12 mouse cellular contexts compared by ENCODE assay signal in genomic region chr19:4420153-4420910, GRCm38 (mm10). TPM values are rescaled to one million over a fixed set of nuclear protein-coding genes. Genes with fewer than 3 reads are reported as not detected.
A peak's percentile ranks its signal among the peaks of the same experiment; 100 is the strongest.
DNase-seq lines count a peak whose midpoint lies in the region; ATAC-seq and TF ChIP-seq lines count a peak whose summit lies in the region.
"Had no signal": no experiment of that assay in that cellular context is flagged by ENCODE, and none has a peak within 500 bp of the region (broad histone marks: within the 10 kb centered on the region; RNA-seq: fewer than 3 reads in every experiment).

No protein-coding gene starts in this region.

- peak; percentile 29 for DNase-seq in adrenal gland, postnatal 14 days
- DNase-seq in adrenal gland, postnatal 25 days = no peak
- DNase-seq in left cerebral cortex, postnatal 4 days = peak; percentile 80
- no peak for DNase-seq in left cerebral cortex, postnatal 25 days (ENCODE audit: low spot score in 2 of 2)
- DNase-seq in cerebellum, postnatal 14 days = peak; percentile 87 to 90
- no peak for DNase-seq in forebrain, postnatal 0 days
- DNase-seq: B cell, adult 2 months had no signal

- no peaks in the 10 kb centered on the region for H3K9me3 ChIP-seq in forebrain, postnatal 0 days (ENCODE audit: low read length)
- H3K9me3 ChIP-seq: heart, embryonic 15.5 days; liver, embryonic 15.5 days had no signal

- H3K36me3 ChIP-seq in small intestine, adult 2 months (ENCODE audit: control insufficient read depth, insufficient read depth, low read length) = peaks cover 5% of the 10 kb centered on the region; the same call in 1 of the 2 replicates
- no peaks in the 10 kb centered on the region for H3K36me3 ChIP-seq in forebrain, postnatal 0 days (ENCODE audit: insufficient read depth)

- TF ChIP-seq CTCF in small intestine, adult 2 months (IDR thresholded peaks at IDR 0.05; ENCODE audit: extremely low read depth, insufficient read length, insufficient replicate concordance, low read depth, low read length) = no peak
- no peak for TF ChIP-seq CTCF in forebrain, postnatal 0 days (IDR thresholded peaks at IDR 0.05; ENCODE audit: low read depth)

- H3K27ac ChIP-seq in small intestine, adult 2 months (ENCODE audit: insufficient read depth, low read depth, low read length) = peak overlapping the region; percentile 99
- H3K27ac ChIP-seq in forebrain, postnatal 0 days (ENCODE audit: low read depth, low read length) = no peak overlapping the region
- H3K27ac ChIP-seq: heart, embryonic 15.5 days; liver, embryonic 15.5 days had no signal

- intact Hi-C loops in left cerebral cortex, postnatal 4 days (cut with DNase I) = no loop called here
- intact Hi-C loops in left cerebral cortex, postnatal 25 days (cut with DNase I) = no loop called here

- no peaks in the 10 kb centered on the region for H3K27me3 ChIP-seq in small intestine, adult 2 months (ENCODE audit: control insufficient read depth, insufficient read depth, low read length)
- no peaks in the 10 kb centered on the region for H3K27me3 ChIP-seq in forebrain, postnatal 0 days (ENCODE audit: insufficient read depth, low read length)
- H3K27me3 ChIP-seq: heart, embryonic 15.5 days; liver, embryonic 15.5 days; Patski had no signal

- no peak for ATAC-seq in inflammation-experienced regulatory T-cells, adult 6 months
- no peak for ATAC-seq in forebrain, postnatal 0 days
- ATAC-seq: Patski had no signal

- H3K4me3 ChIP-seq in small intestine, adult 2 months (ENCODE audit: low read depth, low read length) = peak overlapping the region; percentile 10; the same call in 1 of the 2 replicates
- no peak overlapping the region for H3K4me3 ChIP-seq in forebrain, postnatal 0 days (ENCODE audit: low read depth, low read length)
- H3K4me3 ChIP-seq: heart, embryonic 15.5 days; liver, embryonic 15.5 days had no signal

- peaks cover 10% of the 10 kb centered on the region; the same call in 1 of the 2 replicates for H3K4me1 ChIP-seq in small intestine, adult 2 months (ENCODE audit: control insufficient read depth, insufficient read depth, insufficient read length, low read length)
- H3K4me1 ChIP-seq in forebrain, postnatal 0 days (ENCODE audit: insufficient read depth) = no peaks in the 10 kb centered on the region

- 38% methylated on average over 8 of the region's 8 CpGs for WGBS in small intestine, adult 2 months
- 86% methylated on average over 8 of the region's 8 CpGs for WGBS in forebrain, postnatal 0 days

- no peak overlapping the region for H3K4me2 ChIP-seq in forebrain, postnatal 0 days (ENCODE audit: low read depth)
- H3K4me2 ChIP-seq: heart, embryonic 15.5 days; liver, embryonic 15.5 days had no signal

- no peak for TF ChIP-seq POLR2A in small intestine, adult 2 months (IDR thresholded peaks at IDR 0.05; ENCODE audit: low read depth, low read length)

- no peak overlapping the region for H3K9ac ChIP-seq in forebrain, postnatal 0 days
- H3K9ac ChIP-seq: heart, embryonic 15.5 days; liver, embryonic 15.5 days had no signal

RNA-seq across cellular contexts. Expression of gene Rhod, which starts 18.9 kb away (rescaled TPM):
- 14.1 and 17.3 TPM in 2 replicates for total RNA-seq in adrenal gland, postnatal 14 days (2021)
- total RNA-seq in adrenal gland, postnatal 25 days (2021) = 26.8 and 30.4 TPM in 2 replicates
- total RNA-seq in left cerebral cortex, postnatal 4 days (2021) = 1 to 10 TPM; 1.1 to 2.0 TPM
- total RNA-seq in left cerebral cortex, postnatal 25 days (2021) = under 1 TPM; 0.57 to 0.64 TPM
- polyA plus RNA-seq in small intestine, adult 2 months (2012; rRNA removed) = 56.0 and 168 TPM in 2 replicates
- polyA plus RNA-seq in inflammation-experienced regulatory T-cells, adult 6 months (2017; shearing (Covaris generic)) = 1 to 10 TPM in 2 of 3 experiments, under 1 TPM in 1; 0.75 to 2.5 (median 2.4) TPM
- total RNA-seq in forebrain, postnatal 0 days (2014; rRNA removed) = 3.6 and 5.2 TPM in 2 replicates
- polyA plus RNA-seq in forebrain, postnatal 0 days (2015; fragmentation: Nextera tagmentation; extraction: Ambion mirVana) = 4.3 and 4.7 TPM in 2 replicates

RNA-seq across cellular contexts. Expression of gene Kdm2a, which starts 22.2 kb away (rescaled TPM):
- 96.2 and 111 TPM in 2 replicates for total RNA-seq in adrenal gland, postnatal 14 days (2021)
- 116 and 131 TPM in 2 replicates for total RNA-seq in adrenal gland, postnatal 25 days (2021)
- 10 to 100 TPM; 71.2 to 80.9 TPM for total RNA-seq in left cerebral cortex, postnatal 4 days (2021)
- total RNA-seq in left cerebral cortex, postnatal 25 days (2021) = 10 to 100 TPM; 71.5 to 75.1 TPM
- polyA plus RNA-seq in small intestine, adult 2 months (2012; rRNA removed) = 37.8 and 100 TPM in 2 replicates
- 10 to 100 TPM; 67.5 to 97.8 (median 86.3) TPM for polyA plus RNA-seq in inflammation-experienced regulatory T-cells, adult 6 months (2017; shearing (Covaris generic))
- total RNA-seq in forebrain, postnatal 0 days (2014; rRNA removed) = 55.0 and 71.7 TPM in 2 replicates
- polyA plus RNA-seq in forebrain, postnatal 0 days (2015; fragmentation: Nextera tagmentation; extraction: Ambion mirVana) = 13.1 and 19.5 TPM in 2 replicates

RNA-seq across cellular contexts. Expression of gene Syt12, which starts 56.9 kb away (rescaled TPM):
- 35.0 and 41.1 TPM in 2 replicates for total RNA-seq in adrenal gland, postnatal 14 days (2021)
- total RNA-seq in adrenal gland, postnatal 25 days (2021) = 62.2 and 66.7 TPM in 2 replicates
- total RNA-seq in left cerebral cortex, postnatal 4 days (2021) = 1 to 10 TPM; 4.4 to 5.3 TPM
- 10 to 100 TPM; 38.2 to 43.4 TPM for total RNA-seq in left cerebral cortex, postnatal 25 days (2021)
- polyA plus RNA-seq in small intestine, adult 2 months (2012; rRNA removed) = 9.3 and 41.8 TPM in 2 replicates
- under 1 TPM in 1 of 3 experiments, not detected in 2; 0.20 TPM for polyA plus RNA-seq in inflammation-experienced regulatory T-cells, adult 6 months (2017; shearing (Covaris generic))
- 8.2 and 13.0 TPM in 2 replicates for total RNA-seq in forebrain, postnatal 0 days (2014; rRNA removed)
- 2.9 and 3.3 TPM in 2 replicates for polyA plus RNA-seq in forebrain, postnatal 0 days (2015; fragmentation: Nextera tagmentation; extraction: Ambion mirVana)

Comparison
In these comparisons a context has a peak if more than half of its experiments do, and no peak if none do; other contexts are left out.
1. DNase-seq: peak in adrenal gland, postnatal 14 days (single experiment), left cerebral cortex, postnatal 4 days (single experiment) and cerebellum, postnatal 14 days (2 of 2); none in adrenal gland, postnatal 25 days (single experiment), left cerebral cortex, postnatal 25 days (0 of 2) and forebrain, postnatal 0 days (single experiment).